Mouse (Mus musculus) cerebellum, postnatal 14 days (tissue): ENCODE data around the gene Col6a3.
A peak's percentile ranks its signal among the peaks of the same experiment; 100 is the strongest.

Source experiments
- DNase-seq, 2 experiments: peaks; one replicate each; pipeline ENCODE4 v3.0.0; 2021; ENCODE audit warnings: mixed read lengths in 2 of 2

Gene Col6a3

DNA sequence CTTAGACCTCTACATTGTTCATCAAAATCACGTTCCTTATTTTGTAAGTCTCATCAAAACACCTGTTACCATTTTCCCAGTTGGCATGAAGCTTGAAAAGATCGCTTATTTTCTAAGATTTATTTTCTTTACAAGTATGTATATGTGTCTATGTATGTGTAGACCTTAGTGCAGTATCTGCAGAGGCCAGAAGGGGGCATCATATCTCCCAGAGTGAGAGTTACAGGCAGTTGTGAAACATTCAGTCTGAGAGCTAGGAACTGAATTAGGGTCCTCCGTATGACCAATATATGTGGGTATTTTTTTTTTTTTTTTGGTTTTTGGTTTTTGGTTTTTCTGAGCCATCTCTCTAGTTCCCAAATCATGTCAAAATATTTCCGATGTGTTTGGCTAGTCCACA, 50.4 kb downstream of the Col6a3 start:
- DNase-seq, result no peak

- DNase-seq, result no peak
Measured at GRCm38 (mm10) chr1:90790925-90791324, 52.8 kb downstream of the Col6a3 start.

DNA sequence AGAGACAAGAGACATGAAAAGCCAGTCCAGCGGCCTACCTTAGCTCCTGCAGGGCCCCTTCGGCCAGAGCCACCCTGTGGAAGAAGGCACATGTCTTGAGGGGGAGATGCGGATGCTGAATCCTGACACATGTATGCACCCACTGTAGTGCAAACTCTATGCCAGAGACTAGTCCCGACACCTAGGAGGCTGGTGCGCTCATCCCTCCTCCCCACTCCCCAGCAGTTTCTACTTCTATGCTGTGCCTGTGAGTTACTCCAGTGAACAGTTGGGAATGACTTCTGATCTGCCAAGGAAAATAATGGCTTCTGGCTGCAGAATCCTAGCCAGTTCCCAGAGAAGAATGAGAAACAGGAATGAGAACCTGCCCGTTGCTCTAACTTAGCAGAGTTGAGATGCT, 54.3 kb downstream of the Col6a3 start:
- no peak for DNase-seq

GRCm38 (mm10) chr1:90780446-90780845, 63.3 kb downstream of the Col6a3 start:
- peak in 1 of 2 experiments; percentile 14 for DNase-seq

DNA sequence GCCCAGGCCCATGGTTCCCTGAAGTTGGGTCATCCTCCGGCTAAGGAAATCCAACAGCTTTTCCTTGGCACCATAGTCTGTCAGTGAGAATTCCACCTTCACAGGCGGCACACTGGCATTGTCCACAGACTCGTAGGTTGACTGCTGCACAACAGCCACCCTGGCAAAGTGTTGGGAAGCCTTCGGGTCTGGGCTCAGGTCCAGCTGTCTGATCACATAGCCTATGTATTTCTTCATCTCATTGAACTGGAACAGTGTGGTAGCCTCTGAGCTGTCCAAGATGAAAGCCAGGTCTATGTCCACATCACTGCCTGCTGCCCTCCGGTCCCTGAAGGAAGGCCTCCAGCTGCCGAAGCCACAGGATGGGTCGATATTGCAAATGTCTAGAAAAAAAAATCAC, 64.7 kb downstream of the Col6a3 start:
- DNase-seq, result peak; percentile 43 to 54

GRCm38 (mm10) chr1:90775477-90776241, 68.1 kb downstream of the Col6a3 start:
- DNase-seq, result peak; percentile 71 to 84

DNA sequence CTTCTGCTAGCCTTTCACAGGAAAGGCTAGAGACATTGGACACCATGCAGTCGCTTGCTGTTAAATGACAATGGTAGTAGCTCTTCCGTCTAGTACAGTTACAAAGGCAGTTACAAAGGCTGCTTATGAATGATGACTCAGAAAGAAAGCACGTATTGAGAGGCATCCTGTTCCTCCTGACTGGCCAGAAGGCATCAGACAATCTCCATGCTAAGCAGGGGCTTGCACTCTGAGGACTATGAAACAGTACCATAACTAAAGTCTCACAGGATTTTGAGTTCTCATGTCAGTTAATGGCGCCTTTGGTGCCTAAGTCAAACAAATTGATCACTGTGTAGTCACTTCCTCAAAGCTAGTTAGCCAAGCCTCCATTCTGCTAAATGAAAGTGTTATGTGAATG, 72.6 kb downstream of the Col6a3 start:
- DNase-seq, result no peak

DNA sequence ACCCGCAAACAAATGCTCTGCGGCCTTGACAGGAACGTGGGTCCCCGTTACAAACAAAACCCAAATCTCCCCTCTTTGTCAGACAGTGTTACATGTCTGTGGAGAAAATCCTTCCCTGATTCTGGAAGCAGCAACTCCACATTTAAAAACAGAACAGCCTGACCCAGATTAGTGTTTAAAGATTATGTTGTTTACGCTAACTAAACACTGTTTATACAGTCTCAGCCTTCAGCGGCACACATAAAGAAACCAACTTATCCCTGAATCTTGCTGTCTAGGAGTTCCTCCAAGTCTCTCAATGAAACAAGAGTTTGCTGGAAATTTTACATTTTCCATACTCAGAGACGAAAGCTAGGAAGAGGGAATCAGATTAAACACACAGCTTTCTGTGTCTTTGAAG, 73.7 kb downstream of the Col6a3 start:
- DNase-seq, result no peak

GRCm38 (mm10) chr1:90769301-90769700, 74.5 kb downstream of the Col6a3 start:
- no peak for DNase-seq

DNA sequence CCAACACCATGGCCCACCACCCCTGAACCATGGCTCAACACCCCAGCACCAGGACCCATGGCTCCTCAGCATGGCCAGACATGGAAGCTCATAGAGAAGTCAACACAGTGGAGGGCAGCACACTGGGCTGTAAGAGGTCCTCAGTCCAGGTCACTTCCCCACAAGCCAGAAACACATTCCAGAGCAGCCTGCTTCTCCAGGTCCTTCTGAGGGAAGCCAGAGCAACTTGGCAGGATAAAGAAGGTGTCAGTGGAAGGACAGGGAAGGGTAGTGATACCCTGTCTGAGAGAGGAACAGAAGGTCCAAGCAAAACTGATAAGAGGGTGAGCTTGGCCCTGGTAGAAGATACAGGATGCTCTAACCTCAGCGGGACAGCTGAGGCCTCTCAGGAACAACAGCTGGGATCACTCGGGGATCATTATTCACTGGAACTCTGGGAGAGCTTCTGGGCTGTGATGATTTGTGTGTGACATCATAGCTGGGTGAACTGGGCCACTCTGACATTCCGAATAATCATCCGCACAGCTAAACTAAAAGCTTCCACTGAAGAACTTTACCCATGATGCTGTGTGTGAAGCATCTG, 85.6 kb downstream of the Col6a3 start:
- no peak for DNase-seq

- DNase-seq, result peak; percentile 61 to 78
Measured at GRCm38 (mm10) chr1:90753869-90754563, 89.8 kb downstream of the Col6a3 start.

DNA sequence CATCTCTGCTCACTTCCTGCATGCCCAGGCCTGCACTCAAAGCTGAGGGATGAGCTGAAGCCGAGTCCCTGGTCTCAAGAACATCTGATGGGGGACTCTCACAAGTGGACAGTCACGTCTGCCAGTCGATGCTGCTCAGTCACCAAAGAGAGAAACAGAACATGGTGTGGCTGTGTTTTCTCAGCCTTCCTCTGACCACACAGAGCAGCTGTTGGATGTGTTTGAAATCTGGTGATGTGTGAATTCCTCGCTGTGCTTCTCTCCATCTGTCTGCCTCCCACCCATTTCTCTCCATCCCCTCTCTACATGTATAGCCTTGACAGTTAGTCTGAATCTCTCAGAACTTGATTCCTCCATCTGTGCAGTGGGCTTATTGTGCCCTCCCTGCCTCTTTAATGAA, 92.5 kb downstream of the Col6a3 start:
- no peak for DNase-seq

DNA sequence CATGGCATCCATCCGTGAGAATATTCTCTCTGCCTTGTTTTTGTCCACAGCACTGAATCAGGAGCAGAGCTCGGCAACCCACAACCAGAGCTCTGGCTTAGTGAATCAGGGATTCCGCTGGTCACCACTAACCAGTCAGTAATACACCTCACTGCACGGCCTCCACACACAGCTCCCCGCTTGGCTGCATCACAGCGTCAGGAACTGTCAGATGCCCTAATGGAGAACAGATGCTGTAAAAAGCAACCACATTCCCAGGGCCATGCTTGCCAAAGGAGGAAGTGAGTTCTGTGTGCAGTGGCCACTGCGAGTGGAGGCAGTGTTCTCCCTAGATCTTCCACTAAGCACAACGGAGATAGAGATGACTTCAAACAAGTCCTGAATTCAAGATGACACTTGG, 93.6 kb downstream of the Col6a3 start:
- DNase-seq, result peak; percentile 56 to 62

DNA sequence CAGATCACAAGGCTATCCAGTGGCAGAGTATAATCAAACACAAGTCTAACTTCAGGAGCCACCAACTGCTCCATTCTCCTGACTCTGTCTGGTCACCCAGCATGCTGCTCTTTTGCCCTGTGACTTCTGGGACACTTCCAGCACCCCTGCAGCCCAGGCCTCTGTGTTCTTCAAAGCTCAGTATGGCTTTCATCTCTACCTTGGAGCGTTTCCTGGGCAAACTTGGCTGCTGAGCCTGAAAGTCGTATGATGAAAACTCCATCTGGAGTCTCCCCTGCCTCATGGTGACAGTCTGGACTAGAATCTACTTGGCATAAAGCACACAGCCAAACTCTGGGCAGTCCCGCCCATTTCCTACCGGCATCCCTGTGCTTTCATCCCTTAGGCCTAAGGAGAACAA, 95.2 kb downstream of the Col6a3 start:
- DNase-seq, result peak; percentile 85 to 94

DNA sequence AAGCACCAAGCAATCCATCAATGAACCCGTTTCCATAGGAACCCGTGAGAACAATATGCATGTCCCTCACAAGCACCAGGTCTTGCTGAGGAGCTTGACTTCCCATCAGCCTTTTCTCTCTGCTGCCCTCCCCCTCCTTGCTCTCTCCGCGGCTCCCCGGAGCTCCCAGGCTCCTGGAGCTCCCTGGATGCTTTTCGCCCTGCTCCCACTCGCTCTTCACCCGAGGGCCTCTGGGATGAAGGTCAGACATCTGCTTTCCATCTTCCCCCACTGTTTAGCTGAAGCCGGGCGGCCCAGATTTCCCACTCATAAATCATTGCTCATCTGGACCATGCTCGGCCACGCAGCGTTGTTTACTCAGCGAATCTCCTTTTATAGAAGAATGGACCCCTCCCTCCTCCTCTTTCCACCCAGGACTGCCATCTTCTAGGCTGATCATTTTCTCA, 99.8 kb downstream of the Col6a3 start:
- peak; percentile 15 to 25 for DNase-seq

GRCm38 (mm10) chr1:90743445-90743844, 100.3 kb downstream of the Col6a3 start:
- DNase-seq, result no peak

DNA sequence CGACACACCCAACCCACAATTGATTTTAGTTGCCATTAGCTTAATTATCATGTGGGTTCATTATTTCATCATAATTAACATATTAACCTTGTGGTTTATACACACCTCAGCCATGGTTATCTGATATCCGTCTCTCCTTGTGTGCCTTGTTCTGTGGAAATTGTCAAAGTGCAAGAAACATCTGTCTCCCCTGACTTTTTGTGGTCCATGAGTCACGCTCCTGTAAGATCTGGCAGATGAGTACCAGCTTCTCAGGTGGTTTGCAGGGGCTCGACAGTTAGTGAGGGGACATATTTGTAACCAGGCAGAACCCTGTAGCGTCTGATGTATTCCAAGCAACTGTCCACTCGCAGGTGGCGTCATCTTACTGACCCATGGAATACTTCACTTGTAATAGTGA, 101.1 kb downstream of the Col6a3 start:
- DNase-seq, result no peak

- peak in 1 of 2 experiments; percentile 37 for DNase-seq
Measured at GRCm38 (mm10) chr1:90740216-90741170, 103.3 kb downstream of the Col6a3 start.

DNA sequence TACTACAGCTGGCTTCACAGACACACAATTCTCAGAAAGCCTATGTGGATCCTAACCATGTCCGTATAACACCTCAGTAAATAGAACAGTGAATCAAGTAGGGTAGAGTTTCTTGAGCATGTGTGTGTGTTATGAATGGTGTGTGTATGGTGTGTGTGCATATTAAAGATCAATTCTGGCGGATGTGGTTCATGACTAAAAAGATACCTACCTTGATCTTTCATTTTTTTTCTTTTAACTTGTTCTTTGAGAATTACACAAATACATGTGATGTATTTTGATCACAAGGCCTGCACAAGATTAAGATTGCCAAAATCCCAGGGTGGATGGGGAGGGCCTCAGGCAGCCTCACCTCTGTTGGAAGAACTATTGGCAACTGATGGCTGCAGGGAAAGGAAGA, 104.9 kb downstream of the Col6a3 start:
- no peak for DNase-seq

- no peak for DNase-seq
Measured at GRCm38 (mm10) chr1:90729466-90729865, 114.3 kb downstream of the Col6a3 start.

DNA sequence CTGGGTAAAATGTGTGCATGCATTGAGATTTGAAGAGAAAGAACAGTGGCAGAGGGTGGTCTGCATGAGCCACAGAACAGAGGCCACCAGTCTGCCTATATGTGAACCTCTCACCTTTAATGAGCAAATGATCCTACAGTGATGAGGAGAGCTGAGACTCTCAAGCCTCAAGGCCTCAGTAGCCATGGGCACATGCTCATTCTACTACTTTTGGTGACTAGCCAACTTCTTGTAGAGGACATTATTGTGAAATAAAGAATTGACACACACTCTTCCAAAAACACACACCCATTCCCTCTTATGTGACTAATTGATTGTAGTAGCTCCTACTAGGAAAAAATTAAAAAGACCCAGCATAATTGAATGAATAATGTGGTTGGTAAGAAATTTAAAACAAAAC, 120.0 kb downstream of the Col6a3 start:
- DNase-seq, result no peak

GRCm38 (mm10) chr1:90723325-90723724, 120.4 kb downstream of the Col6a3 start:
- no peak for DNase-seq

DNA sequence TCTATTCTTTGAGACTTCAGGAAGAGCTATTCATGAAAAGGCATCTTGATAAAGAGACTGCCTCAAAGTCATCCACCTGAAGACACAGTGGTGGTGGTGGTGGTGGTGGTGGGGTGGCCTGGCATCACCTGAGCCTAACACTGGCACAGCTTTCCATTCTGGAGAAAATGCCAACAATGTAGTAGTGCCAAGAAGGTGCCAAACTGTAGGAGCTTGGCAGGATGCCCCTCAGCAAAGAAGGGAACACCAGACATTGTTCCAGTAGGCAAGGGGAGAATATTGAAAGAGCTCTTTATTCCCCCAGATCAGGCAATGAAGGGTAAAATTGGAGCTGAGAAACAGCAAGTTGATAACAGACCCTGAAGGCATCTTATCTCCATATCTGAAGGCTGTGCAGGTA, 121.8 kb downstream of the Col6a3 start:
- DNase-seq, result peak; percentile 55 to 68
